Mouse (Mus musculus) brown adipose tissue, adult 24 weeks (tissue): ENCODE measurements around the gene Cfap99. TPM values are rescaled to one million over a fixed set of nuclear protein-coding genes. Genes with fewer than 3 reads are reported as not detected.

Source experiments
- polyA plus RNA-seq: library from polyadenylated mRNA; stranded (reverse); fragments of >200 nt; gene quantifications from 2 replicates; pipeline ENCODE4 v1.2.4, GENCODE M21; 2012; ENCODE audit not compliant: missing spikeins, insufficient read depth, insufficient read length

Gene Cfap99
- polyA plus RNA-seq, 1 experiment, result not detected

Other genes with a start within 250 kb of the Cfap99 start
- 137 and 175 TPM in 2 replicates for gene Poln, start 119.2 kb upstream of the Cfap99 start, polyA plus RNA-seq
- 24.5 and 28.1 TPM in 2 replicates for gene Haus3, start 119.1 kb upstream of the Cfap99 start, polyA plus RNA-seq
- 69.9 and 70.6 TPM in 2 replicates for gene Mxd4, start 100.9 kb upstream of the Cfap99 start, polyA plus RNA-seq
- gene Zfyve28, start 151 bp upstream of the Cfap99 start, polyA plus RNA-seq, result 1.2 TPM in 1 of 2 replicates, not detected in the other
- 53.1 and 58.1 TPM in 2 replicates for gene Rnf4, start 47.7 kb downstream of the Cfap99 start, polyA plus RNA-seq
- 7.2 and 9.1 TPM in 2 replicates for gene Fam193a, start 81.3 kb downstream of the Cfap99 start, polyA plus RNA-seq
- 4.3 and 4.8 TPM in 2 replicates for gene Tnip2, start 225.4 kb downstream of the Cfap99 start, polyA plus RNA-seq
- 2.7 and 3.0 TPM in 2 replicates for gene Sh3bp2, start 237.2 kb downstream of the Cfap99 start, polyA plus RNA-seq